Comparison of ENCODE assay signal across 20 mouse cellular contexts in genomic region chr16:89993506-89993905, GRCm38 (mm10).
DNase-seq lines count a peak whose midpoint lies in the region; ATAC-seq lines count a peak whose summit lies in the region.
"Had no signal": no experiment of that assay in that cellular context is flagged by ENCODE, and none has a peak within 500 bp of the region (broad histone marks: within the 10 kb centered on the region; RNA-seq: fewer than 3 reads in every experiment).

No protein-coding gene starts in this region.

- H3K4me3 ChIP-seq in liver, embryonic 11.5 days (ENCODE audit: low read depth, low read length): no peak overlapping the region
- peak overlapping the region; percentile 28 for H3K4me3 ChIP-seq in erythroblast, embryonic 14.5 days (replicated peaks)
- H3K4me3 ChIP-seq: forebrain, embryonic 12.5 days; heart, embryonic 13.5 days; limb, embryonic 13.5 days had no signal

- no peak overlapping the region; the same call in 1 of the 2 replicates for H3K27ac ChIP-seq in liver, embryonic 11.5 days (ENCODE audit: low read depth, low read length)
- H3K27ac ChIP-seq: forebrain, embryonic 12.5 days; heart, embryonic 13.5 days; limb, embryonic 13.5 days; stomach, postnatal 0 days had no signal

- peaks cover 4% of the 10 kb centered on the region; the same call in 1 of the 2 replicates for H3K9me3 ChIP-seq in liver, embryonic 11.5 days (ENCODE audit: control insufficient read depth, low read length)
- peaks cover 6% of the 10 kb centered on the region for H3K9me3 ChIP-seq in erythroblast, embryonic 14.5 days (ENCODE audit: control insufficient read depth, low read length)

- WGBS in liver, embryonic 11.5 days: 74% methylated on average over 4 of the region's 4 CpGs

- peak overlapping the region; percentile 33 for H3K4me2 ChIP-seq in liver, embryonic 11.5 days
- H3K4me2 ChIP-seq: forebrain, embryonic 12.5 days; heart, embryonic 13.5 days; limb, embryonic 13.5 days had no signal

- H3K27me3 ChIP-seq in liver, embryonic 11.5 days (replicated peaks; ENCODE audit: control insufficient read depth, insufficient read depth, low read length): no peaks in the 10 kb centered on the region
- H3K27me3 ChIP-seq in erythroblast, embryonic 14.5 days (ENCODE audit: control insufficient read depth): no peaks in the 10 kb centered on the region
- H3K27me3 ChIP-seq: forebrain, embryonic 12.5 days; heart, embryonic 13.5 days; limb, embryonic 13.5 days had no signal

- peaks cover 38% of the 10 kb centered on the region for H3K4me1 ChIP-seq in liver, embryonic 11.5 days (replicated peaks; ENCODE audit: control insufficient read depth, insufficient read depth, low read length)
- H3K4me1 ChIP-seq in erythroblast, embryonic 14.5 days (ENCODE audit: control insufficient read depth): peaks cover 51% of the 10 kb centered on the region

- H3K9ac ChIP-seq in liver, embryonic 11.5 days (ENCODE audit: low read depth, low read length): no peak overlapping the region
- H3K9ac ChIP-seq: forebrain, embryonic 12.5 days; heart, embryonic 13.5 days; limb, embryonic 13.5 days had no signal

- H3K36me3 ChIP-seq in liver, embryonic 11.5 days (ENCODE audit: control insufficient read depth, insufficient read depth, low read length): no peaks in the 10 kb centered on the region
- no peaks in the 10 kb centered on the region for H3K36me3 ChIP-seq in erythroblast, embryonic 14.5 days (ENCODE audit: control insufficient read depth)

- ATAC-seq in liver, embryonic 11.5 days (replicated peaks; ENCODE audit: low FRiP score): no peak
- peak; percentile 35 for ATAC-seq in megakaryocyte-erythroid progenitor cell, adult 5-6 weeks (replicated peaks; ENCODE audit: low FRiP score, low TSS enrichment, poor library complexity, severe bottlenecking)
- ATAC-seq: intestine, embryonic 16.5 days had no signal

- no peak for DNase-seq in liver, embryonic 11.5 days (ENCODE audit: low spot score)
- no peak for DNase-seq in liver
- peak; percentile 53 for DNase-seq in thymus, postnatal 4 days
- DNase-seq in adrenal gland, postnatal 25 days: no peak
- DNase-seq in natural killer cell, adult 2 months (ENCODE audit: low spot score in 2 of 2): no peak
- no peak for DNase-seq in yolk sac, embryonic 10.5 days (ENCODE audit: low spot score)
- DNase-seq: adrenal gland, adult 8-10 months; B cell, adult 2 months; cerebellum, adult 11 months; cerebellum, postnatal 36 days; lung, postnatal 10 days; retina, postnatal 1 day; right cerebral cortex, postnatal 4 days had no signal
